ENCODE assay signal across 8 mouse cellular contexts in genomic region chr9:96977287-96978145, GRCm38 (mm10). TPM values are rescaled to one million over a fixed set of nuclear protein-coding genes. Genes with fewer than 3 reads are reported as not detected.
DNase-seq lines count a peak whose midpoint lies in the region; ATAC-seq and TF ChIP-seq lines count a peak whose summit lies in the region.

No protein-coding gene starts in this region.

- H3K9ac ChIP-seq in midbrain, embryonic 11.5 days (ENCODE audit: low read length), result peak overlapping the region; percentile 18; the same call in 1 of the 2 replicates

- H3K27me3 ChIP-seq in midbrain, embryonic 11.5 days (ENCODE audit: control insufficient read depth, insufficient read depth, low read length), result no peaks in the 10 kb centered on the region
- no peaks in the 10 kb centered on the region for H3K27me3 ChIP-seq in thymus, adult 2 months (ENCODE audit: control insufficient read depth, insufficient read depth, low read length)

- ATAC-seq in midbrain, embryonic 11.5 days (ENCODE audit: low FRiP score), result no peak
- no peak for ATAC-seq in erythroblast, adult 5-6 weeks (replicated peaks; ENCODE audit: low FRiP score, poor library complexity, severe bottlenecking)

- H3K9me3 ChIP-seq in midbrain, embryonic 11.5 days (ENCODE audit: control insufficient read depth, low read length), result no peaks in the 10 kb centered on the region

- TF ChIP-seq CTCF in gastrocnemius, adult 2 months (IDR thresholded peaks at IDR 0.05), result no peak
- TF ChIP-seq CTCF in thymus, adult 2 months (IDR thresholded peaks at IDR 0.05; ENCODE audit: borderline replicate concordance, control insufficient read depth, extremely low read depth, insufficient read depth, low read length, poor library complexity), result no peak

- H3K27ac ChIP-seq in gastrocnemius, adult 2 months, result no peak overlapping the region
- peak overlapping the region; percentile 60 for H3K27ac ChIP-seq in midbrain, embryonic 11.5 days (ENCODE audit: low read depth, low read length)
- H3K27ac ChIP-seq in thymus, adult 2 months (ENCODE audit: control insufficient read depth, insufficient read depth, low read length), result no peak overlapping the region

- TF ChIP-seq POLR2A in thymus, adult 2 months (IDR thresholded peaks at IDR 0.05; ENCODE audit: control insufficient read depth, extremely low read depth, insufficient read depth, low read length, poor library complexity), result no peak

- intact Hi-C loops in gastrocnemius, adult 2 months (cut with DNase I), result no loop called here
- intact Hi-C loops in gastrocnemius, postnatal 36 days (cut with DNase I), result no loop called here
- intact Hi-C loops in heart, postnatal 14 days (cut with DNase I), result no loop called here

- DNase-seq in gastrocnemius, adult 2 months, result peak; percentile 56
- no peak for DNase-seq in gastrocnemius, postnatal 36 days
- DNase-seq in adipocyte (ENCODE audit: low spot score), result peak; percentile 5
- DNase-seq in heart, postnatal 14 days, result peak; percentile 45 to 67
- peak; percentile 89 for DNase-seq in midbrain, embryonic 11.5 days (ENCODE audit: low spot score, missing footprints)
- DNase-seq in thymus, adult 2 months, result no peak
- no peak for DNase-seq in c-Kit-positive CD71-positive TER-119-positive erythroid progenitor cells, embryonic 14.5 days (ENCODE audit: low spot score)

- H3K4me1 ChIP-seq in midbrain, embryonic 11.5 days (ENCODE audit: control insufficient read depth, insufficient read depth, low read length), result peaks cover 68% of the 10 kb centered on the region
- no peaks in the 10 kb centered on the region for H3K4me1 ChIP-seq in thymus, adult 2 months (replicated peaks; ENCODE audit: control insufficient read depth, insufficient read depth, low read length)

- H3K36me3 ChIP-seq in midbrain, embryonic 11.5 days (ENCODE audit: control insufficient read depth, insufficient read depth, low read length), result 0 out of 2 replicates have a peak, but pooled peaks cover 3% of the 10 kb centered on the region
- no peaks in the 10 kb centered on the region for H3K36me3 ChIP-seq in thymus, adult 2 months (ENCODE audit: control insufficient read depth, insufficient read depth, low read length)

- 43% methylated on average over 13 of the region's 13 CpGs for WGBS in midbrain, embryonic 11.5 days
- 92% methylated on average over 13 of the region's 13 CpGs for WGBS in thymus, adult 2 months

- no peak overlapping the region for H3K4me2 ChIP-seq in midbrain, embryonic 11.5 days

- no peak overlapping the region for H3K4me3 ChIP-seq in gastrocnemius, adult 2 months
- H3K4me3 ChIP-seq in midbrain, embryonic 11.5 days (ENCODE audit: low read depth, low read length), result no peak overlapping the region
- H3K4me3 ChIP-seq in thymus, adult 2 months (ENCODE audit: control insufficient read depth, insufficient read depth, low read length), result no peak overlapping the region

RNA-seq across cellular contexts. Expression of gene Spsb4, which starts 41.1 kb away (rescaled TPM):
- 1 to 10 TPM in 1 of 2 experiments, under 1 TPM in 1; 0.94 to 2.3 TPM for total RNA-seq in gastrocnemius, adult 2 months (2021)
- total RNA-seq in gastrocnemius, postnatal 36 days (2021), result 1 to 10 TPM; 1.4 to 4.1 TPM
- 1 to 10 TPM; 5.0 to 9.0 TPM for total RNA-seq in heart, postnatal 14 days (2021)
- polyA plus RNA-seq in midbrain, embryonic 11.5 days (2014; fragmentation: Nextera tagmentation; extraction: Ambion mirVana), result 107 and 115 TPM in 2 replicates
- polyA plus RNA-seq in thymus, adult 2 months (2012; rRNA removed), result 0.43 and 0.69 TPM in 2 replicates
- total RNA-seq in erythroblast, adult 5-6 weeks (2015; ENCODE audit: low replicate concordance), result 4.4 TPM in 1 of 2 replicates, not detected in the other
- not detected in 2 replicates for total RNA-seq in erythroblast, adult 5-6 weeks (2017; ENCODE audit: low replicate concordance)

Comparison
In these comparisons a context has a peak if more than half of its experiments do, and no peak if none do; other contexts are left out.
1. DNase-seq: peak in gastrocnemius, adult 2 months (single experiment), adipocyte (single experiment), heart, postnatal 14 days (2 of 2) and midbrain, embryonic 11.5 days (single experiment); none in gastrocnemius, postnatal 36 days (0 of 2), thymus, adult 2 months (single experiment) and c-Kit-positive CD71-positive TER-119-positive erythroid progenitor cells, embryonic 14.5 days (single experiment).